Mouse (Mus musculus): ENCODE measurements at regions not wholly inside any gene's neighbourhood (a gene's known extent, or its start where the extent isn't known, plus 50 kb on each side); places are given as distances from the start of the nearest gene placed in this dataset.

GRCm38 (mm10) chr9:33404691-33405090, 768.7 kb downstream of the Ets1 start:
- no peak overlapping the region for H3K4me3 ChIP-seq (ENCODE audit: insufficient read depth, low read depth, low read length)
- no peak overlapping the region for H3K27ac ChIP-seq (replicated peaks; ENCODE audit: low read depth, low read length)
- H3K4me1 ChIP-seq (ENCODE audit: control insufficient read depth, insufficient read depth, insufficient read length, low read length): no peaks in the 10 kb centered on the region

- Histone ChIP-seq H3K4me3 (ENCODE audit: insufficient read depth, low read depth, low read length) (no peak overlapping the region), H3K27ac (replicated peaks; ENCODE audit: low read depth, low read length) (no peak overlapping the region), H3K4me1 (ENCODE audit: control insufficient read depth, insufficient read depth, insufficient read length, low read length) (no peaks in the 10 kb centered on the region)
These were observed 771.5 kb downstream of the Ets1 start for GRCm38 (mm10) chr9:33407517-33407916.

GRCm38 (mm10) chr9:33423781-33424180, 787.8 kb downstream of the Ets1 start:
- H3K27ac ChIP-seq (replicated peaks; ENCODE audit: low read depth, low read length): no peak overlapping the region
- H3K4me3 ChIP-seq (ENCODE audit: insufficient read depth, low read depth, low read length): no peak overlapping the region
- H3K4me1 ChIP-seq (ENCODE audit: control insufficient read depth, insufficient read depth, insufficient read length, low read length): no peaks in the 10 kb centered on the region

GRCm38 (mm10) chr9:33436459-33436858, 800.4 kb downstream of the Ets1 start:
- H3K4me3 ChIP-seq (ENCODE audit: insufficient read depth, low read depth, low read length): no peak overlapping the region
- no peaks in the 10 kb centered on the region for H3K4me1 ChIP-seq (ENCODE audit: control insufficient read depth, insufficient read depth, insufficient read length, low read length)
- H3K27ac ChIP-seq (replicated peaks; ENCODE audit: low read depth, low read length): no peak overlapping the region

- Histone ChIP-seq H3K27ac (replicated peaks; ENCODE audit: low read depth, low read length) (no peak overlapping the region), H3K4me1 (ENCODE audit: control insufficient read depth, insufficient read depth, insufficient read length, low read length) (no peaks in the 10 kb centered on the region), H3K4me3 (ENCODE audit: insufficient read depth, low read depth, low read length) (no peak overlapping the region)
These were observed 806.2 kb downstream of the Ets1 start for GRCm38 (mm10) chr9:33442266-33442665.

- H3K27ac ChIP-seq (replicated peaks; ENCODE audit: low read depth, low read length): no peak overlapping the region
- no peak overlapping the region for H3K4me3 ChIP-seq (ENCODE audit: insufficient read depth, low read depth, low read length)
- H3K4me1 ChIP-seq (ENCODE audit: control insufficient read depth, insufficient read depth, insufficient read length, low read length): no peaks in the 10 kb centered on the region
These were observed 809.9 kb downstream of the Ets1 start for GRCm38 (mm10) chr9:33445902-33446301.

GRCm38 (mm10) chr9:33475106-33475505, 839.1 kb downstream of the Ets1 start:
- no peak overlapping the region for H3K4me3 ChIP-seq (ENCODE audit: insufficient read depth, low read depth, low read length)
- no peak overlapping the region for H3K27ac ChIP-seq (replicated peaks; ENCODE audit: low read depth, low read length)
- H3K4me1 ChIP-seq (ENCODE audit: control insufficient read depth, insufficient read depth, insufficient read length, low read length): no peaks in the 10 kb centered on the region

- Histone ChIP-seq H3K4me3 (ENCODE audit: insufficient read depth, low read depth, low read length) (no peak overlapping the region), H3K4me1 (ENCODE audit: control insufficient read depth, insufficient read depth, insufficient read length, low read length) (no peaks in the 10 kb centered on the region), H3K27ac (replicated peaks; ENCODE audit: low read depth, low read length) (no peak overlapping the region)
These were observed 847.0 kb downstream of the Ets1 start for GRCm38 (mm10) chr9:33482845-33483540.

GRCm38 (mm10) chr9:33483541-33483846, 847.5 kb downstream of the Ets1 start:
- Histone ChIP-seq H3K4me1 (ENCODE audit: control insufficient read depth, insufficient read depth, insufficient read length, low read length) (no peaks in the 10 kb centered on the region), H3K27ac (replicated peaks; ENCODE audit: low read depth, low read length) (no peak overlapping the region), H3K4me3 (ENCODE audit: insufficient read depth, low read depth, low read length) (no peak overlapping the region)

GRCm38 (mm10) chr9:33533101-33533810, 897.2 kb downstream of the Ets1 start:
- no peak overlapping the region for H3K27ac ChIP-seq (replicated peaks; ENCODE audit: low read depth, low read length)
- no peaks in the 10 kb centered on the region for H3K4me1 ChIP-seq (ENCODE audit: control insufficient read depth, insufficient read depth, insufficient read length, low read length)
- H3K4me3 ChIP-seq (ENCODE audit: insufficient read depth, low read depth, low read length): no peak overlapping the region

GRCm38 (mm10) chr9:33543301-33543700, 907.3 kb downstream of the Ets1 start:
- Histone ChIP-seq H3K27ac (replicated peaks; ENCODE audit: low read depth, low read length) (no peak overlapping the region), H3K4me1 (ENCODE audit: control insufficient read depth, insufficient read depth, insufficient read length, low read length) (no peaks in the 10 kb centered on the region), H3K4me3 (ENCODE audit: insufficient read depth, low read depth, low read length) (no peak overlapping the region)

- Histone ChIP-seq H3K4me3 (ENCODE audit: insufficient read depth, low read depth, low read length) (no peak overlapping the region), H3K27ac (replicated peaks; ENCODE audit: low read depth, low read length) (no peak overlapping the region), H3K4me1 (ENCODE audit: control insufficient read depth, insufficient read depth, insufficient read length, low read length) (no peaks in the 10 kb centered on the region)
These were observed 910.2 kb downstream of the Ets1 start for GRCm38 (mm10) chr9:33546126-33546737.

- H3K4me1 ChIP-seq (ENCODE audit: control insufficient read depth, insufficient read depth, insufficient read length, low read length): no peaks in the 10 kb centered on the region
- no peak overlapping the region for H3K27ac ChIP-seq (replicated peaks; ENCODE audit: low read depth, low read length)
These were observed 913.4 kb downstream of the Ets1 start for GRCm38 (mm10) chr9:33549395-33549794.

GRCm38 (mm10) chr9:33571990-33572389, 913.7 kb upstream of the Kirrel3 start:
- Histone ChIP-seq H3K4me1 (ENCODE audit: control insufficient read depth, insufficient read depth, insufficient read length, low read length) (no peaks in the 10 kb centered on the region), H3K27ac (replicated peaks; ENCODE audit: low read depth, low read length) (no peak overlapping the region), H3K4me3 (ENCODE audit: insufficient read depth, low read depth, low read length) (no peak overlapping the region)

More at GRCm38 (mm10) chr9:33549395-33549794, 913.4 kb downstream of the Ets1 start:
- H3K4me3 ChIP-seq (ENCODE audit: insufficient read depth, low read depth, low read length): no peak overlapping the region

GRCm38 (mm10) chr9:33611511-33611910, 874.2 kb upstream of the Kirrel3 start:
- Histone ChIP-seq H3K4me1 (ENCODE audit: control insufficient read depth, insufficient read depth, insufficient read length, low read length) (no peaks in the 10 kb centered on the region), H3K4me3 (ENCODE audit: insufficient read depth, low read depth, low read length) (no peak overlapping the region), H3K27ac (replicated peaks; ENCODE audit: low read depth, low read length) (no peak overlapping the region)

GRCm38 (mm10) chr9:33624378-33624777, 861.3 kb upstream of the Kirrel3 start:
- Histone ChIP-seq H3K27ac (replicated peaks; ENCODE audit: low read depth, low read length) (no peak overlapping the region), H3K4me1 (ENCODE audit: control insufficient read depth, insufficient read depth, insufficient read length, low read length) (no peaks in the 10 kb centered on the region), H3K4me3 (ENCODE audit: insufficient read depth, low read depth, low read length) (no peak overlapping the region)

All from brown adipose tissue, adult 24 weeks (tissue).